Mouse (Mus musculus) liver, embryonic 12.5 days (tissue): ENCODE results near the gene Sik3. TPM values are rescaled to one million over a fixed set of nuclear protein-coding genes. Genes with fewer than 3 reads are reported as not detected.

Experiments used
- ATAC-seq: fragments of 200-750 bp; cut with Nextera tagmentation; 2 replicates; pipeline ENCODE4 v1.8.0; 2017; ENCODE audit warnings: moderate number of reproducible peaks, mild to moderate bottlenecking, moderate library complexity
- H3K27ac ChIP-seq: fragments of 300-500 bp; sonication (generic); 2 replicates; pipeline ENCODE4 v1.5.1; 2016; ENCODE audit warnings: mild to moderate bottlenecking
- H3K27me3 ChIP-seq: fragments of 300-500 bp; sonication (generic); replicated peaks from 2 replicates; pipeline ENCODE4 v1.6.1; 2016; ENCODE audit warnings: mild to moderate bottlenecking, moderate library complexity
- H3K36me3 ChIP-seq: fragments of 300-500 bp; sonication (generic); 2 replicates; pipeline ENCODE4 v1.6.1; 2016; ENCODE audit warnings: mild to moderate bottlenecking, moderate library complexity
- H3K4me1 ChIP-seq: fragments of 300-500 bp; sonication (generic); 2 replicates; pipeline ENCODE4 v1.6.1; 2016
- H3K4me2 ChIP-seq: fragments of 300-500 bp; sonication (generic); 2 replicates; pipeline ENCODE4 v1.6.1; 2016; ENCODE audit warnings: mild to moderate bottlenecking, moderate library complexity
- H3K4me3 ChIP-seq: fragments of 300-500 bp; sonication (generic); 2 replicates; pipeline ENCODE4 v1.5.1; 2016; ENCODE audit warnings: mild to moderate bottlenecking, moderate library complexity
- H3K9ac ChIP-seq: fragments of 300-500 bp; sonication (generic); 2 replicates; pipeline ENCODE4 v1.6.1; 2016; ENCODE audit warnings: mild to moderate bottlenecking, moderate library complexity
- H3K9me3 ChIP-seq: fragments of 300-500 bp; sonication (generic); replicated peaks from 2 replicates; pipeline ENCODE4 v1.6.1; 2016; ENCODE audit warnings: mild to moderate bottlenecking, moderate library complexity
- WGBS: fragments of 180-500 bp; shearing (Covaris S2); methylation state at CpG from one replicate; pipeline ENCODE4 v1.1.7; 2016; ENCODE audit not compliant: insufficient replicate concordance; 5-methylcytosine and 5-hydroxymethylcytosine counted together
- polyA plus RNA-seq: library from polyadenylated mRNA; unstranded; fragments of >200 nt; fragmentation: Nextera tagmentation; extraction: Ambion mirVana; gene quantifications from 2 replicates; pipeline ENCODE4 v1.2.1, GENCODE M21; 2016

Sik3 gene
- polyA plus RNA-seq, 1 experiment from 2014 or later: 7.1 TPM

DNA sequence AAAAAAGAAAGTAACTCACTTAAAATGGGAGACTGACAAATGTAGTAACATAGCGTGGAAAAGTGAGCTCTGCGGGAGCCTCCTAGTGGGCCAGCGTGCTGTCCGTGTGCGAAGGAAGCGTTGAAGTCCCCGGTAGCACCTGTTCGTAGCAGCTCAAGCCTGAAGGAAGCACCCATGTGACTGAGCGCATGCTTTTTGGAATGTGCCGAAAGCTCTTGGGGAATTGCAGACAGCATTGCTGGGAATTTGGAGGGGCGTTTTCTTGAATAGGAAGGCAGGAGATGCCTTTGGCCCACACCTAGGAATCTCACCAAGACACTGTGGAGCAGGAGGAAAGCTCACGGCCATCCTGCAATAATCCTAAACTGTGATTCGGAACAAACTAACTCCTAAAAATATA, 26.2 kb downstream of the Sik3 start:
- Histone ChIP-seq H3K4me2 (no peak overlapping the region), H3K9me3 (no peaks in the 10 kb centered on the region), H3K4me3 (no peak overlapping the region), H3K9ac (no peak overlapping the region), H3K4me1 (peaks cover 1% of the 10 kb centered on the region; the same call in 1 of the 2 replicates), H3K36me3 (peaks cover 8% of the 10 kb centered on the region; the same call in 1 of the 2 replicates), H3K27ac (no peak overlapping the region), H3K27me3 (no peaks in the 10 kb centered on the region)
- WGBS: 92% methylated on average over 13 of the region's 13 CpGs
- ATAC-seq: no peak

DNA sequence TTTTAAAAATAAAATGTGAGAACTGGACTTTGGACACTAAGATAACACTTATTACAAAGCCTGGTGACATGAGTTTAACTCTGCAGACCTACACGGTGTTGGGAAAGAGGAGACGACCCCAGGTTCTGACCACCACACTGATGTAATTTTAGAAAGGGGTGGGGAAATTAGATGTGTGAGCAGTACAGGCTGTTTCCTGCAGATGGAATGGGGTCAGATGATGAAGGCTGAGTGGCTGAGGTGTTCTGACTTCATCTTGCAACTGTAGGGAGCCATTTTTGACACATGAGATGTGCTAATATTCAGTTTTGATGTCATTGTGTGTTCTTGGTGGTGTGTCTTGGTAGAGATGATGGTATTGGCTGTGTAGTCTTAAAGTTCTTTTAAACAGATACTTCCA, 28.6 kb downstream of the Sik3 start:
- no peaks in the 10 kb centered on the region for H3K4me1 ChIP-seq
- ATAC-seq: no peak
- H3K4me2 ChIP-seq: no peak overlapping the region
- H3K27me3 ChIP-seq: no peaks in the 10 kb centered on the region
- H3K9ac ChIP-seq: no peak overlapping the region
- 51% methylated on average over 2 of the region's 2 CpGs for WGBS
- H3K9me3 ChIP-seq: no peaks in the 10 kb centered on the region
- peaks cover 8% of the 10 kb centered on the region; the same call in 1 of the 2 replicates for H3K36me3 ChIP-seq
- H3K4me3 ChIP-seq: no peak overlapping the region
- H3K27ac ChIP-seq: no peak overlapping the region

DNA sequence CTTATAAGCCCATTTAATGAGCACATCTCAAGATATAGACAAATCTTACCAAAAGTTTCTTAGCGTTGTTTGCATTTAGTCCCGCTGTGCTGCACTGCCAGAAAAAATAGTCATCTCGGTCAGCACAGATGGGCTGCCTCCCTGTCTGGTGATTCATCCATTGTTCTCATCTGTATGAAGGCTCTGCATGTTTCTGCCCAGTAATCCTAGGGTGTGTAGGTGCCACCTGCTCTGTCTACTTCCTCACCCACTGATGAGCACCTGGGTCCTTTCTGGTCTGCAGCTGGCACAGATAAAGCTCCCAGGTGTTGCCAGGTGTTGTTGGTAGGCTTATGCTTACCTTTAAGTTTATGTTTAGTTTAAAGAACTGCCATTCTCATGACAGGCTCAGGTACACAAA, 29.8 kb downstream of the Sik3 start:
- H3K27ac ChIP-seq: no peak overlapping the region
- H3K9ac ChIP-seq: no peak overlapping the region
- H3K36me3 ChIP-seq: peaks cover 8% of the 10 kb centered on the region; the same call in 1 of the 2 replicates
- no peaks in the 10 kb centered on the region for H3K27me3 ChIP-seq
- ATAC-seq: no peak
- H3K4me2 ChIP-seq: no peak overlapping the region
- no peaks in the 10 kb centered on the region for H3K9me3 ChIP-seq
- H3K4me3 ChIP-seq: no peak overlapping the region
- H3K4me1 ChIP-seq: no peaks in the 10 kb centered on the region; the same call in 1 of the 2 replicates
- 87% methylated on average over 3 of the region's 3 CpGs for WGBS

GRCm38 (mm10) chr9:46043626-46044025, 31.0 kb downstream of the Sik3 start:
- no peak for ATAC-seq
- 79% methylated on average over 8 of the region's 8 CpGs for WGBS
- Histone ChIP-seq H3K27me3 (no peaks in the 10 kb centered on the region), H3K4me3 (no peak overlapping the region), H3K27ac (no peak overlapping the region), H3K36me3 (peaks cover 8% of the 10 kb centered on the region; the same call in 1 of the 2 replicates), H3K9ac (no peak overlapping the region), H3K9me3 (no peaks in the 10 kb centered on the region), H3K4me2 (no peak overlapping the region), H3K4me1 (peaks cover 5% of the 10 kb centered on the region; the same call in 1 of the 2 replicates)

- no peaks in the 10 kb centered on the region for H3K27me3 ChIP-seq
- no peak overlapping the region for H3K4me3 ChIP-seq
- no peak overlapping the region for H3K9ac ChIP-seq
- H3K4me1 ChIP-seq: peaks cover 34% of the 10 kb centered on the region
- H3K27ac ChIP-seq: no peak overlapping the region
- WGBS: 76% methylated on average over 11 of the region's 11 CpGs
- no peak overlapping the region for H3K4me2 ChIP-seq
- H3K9me3 ChIP-seq: no peaks in the 10 kb centered on the region
- H3K36me3 ChIP-seq: no peaks in the 10 kb centered on the region
- ATAC-seq: no peak
These were observed 34.3 kb downstream of the Sik3 start for GRCm38 (mm10) chr9:46046724-46047517.

- no peak overlapping the region for H3K9ac ChIP-seq
- no peak for ATAC-seq
- H3K27me3 ChIP-seq: no peaks in the 10 kb centered on the region
- H3K9me3 ChIP-seq: no peaks in the 10 kb centered on the region
- WGBS: 50% methylated on average over 7 of the region's 7 CpGs
- H3K27ac ChIP-seq: no peak overlapping the region
- H3K4me2 ChIP-seq: no peak overlapping the region
- H3K36me3 ChIP-seq: no peaks in the 10 kb centered on the region
- H3K4me1 ChIP-seq: peaks cover 40% of the 10 kb centered on the region
- no peak overlapping the region for H3K4me3 ChIP-seq
These were observed 36.9 kb downstream of the Sik3 start for GRCm38 (mm10) chr9:46049525-46049924.

DNA sequence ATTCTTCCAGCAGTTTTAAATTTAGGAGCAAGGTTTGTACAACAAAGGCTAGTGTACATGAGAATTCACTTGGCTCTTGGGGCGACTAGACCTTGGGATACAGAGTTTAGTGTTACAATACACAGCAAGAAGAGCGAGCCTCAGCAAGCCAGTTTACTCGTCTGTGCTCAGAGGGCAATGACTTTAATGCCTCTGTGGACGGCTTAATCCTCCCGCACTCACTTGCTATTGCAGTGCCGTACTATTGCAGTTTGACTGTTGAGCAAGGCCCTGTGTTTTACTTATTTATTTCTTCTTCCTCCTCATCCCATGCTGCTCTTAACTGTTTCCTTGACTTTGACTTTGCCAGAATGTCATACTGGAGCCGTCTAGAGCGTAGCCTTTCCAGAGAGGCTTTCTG, 37.6 kb downstream of the Sik3 start:
- Histone ChIP-seq H3K9me3 (no peaks in the 10 kb centered on the region), H3K27me3 (no peaks in the 10 kb centered on the region), H3K9ac (no peak overlapping the region), H3K4me2 (no peak overlapping the region), H3K4me3 (no peak overlapping the region), H3K36me3 (no peaks in the 10 kb centered on the region), H3K27ac (no peak overlapping the region), H3K4me1 (peaks cover 41% of the 10 kb centered on the region)
- ATAC-seq: no peak
- 76% methylated on average over 8 of the region's 8 CpGs for WGBS

GRCm38 (mm10) chr9:46053014-46053666, 40.5 kb downstream of the Sik3 start:
- Histone ChIP-seq H3K27me3 (no peaks in the 10 kb centered on the region), H3K9ac (no peak overlapping the region), H3K4me2 (no peak overlapping the region), H3K36me3 (no peaks in the 10 kb centered on the region), H3K9me3 (no peaks in the 10 kb centered on the region), H3K4me3 (no peak overlapping the region), H3K4me1 (peaks cover 41% of the 10 kb centered on the region), H3K27ac (no peak overlapping the region)
- 83% methylated on average over 9 of the region's 9 CpGs for WGBS
- no peak for ATAC-seq

GRCm38 (mm10) chr9:46058065-46058464, 45.4 kb downstream of the Sik3 start:
- no peak overlapping the region for H3K4me3 ChIP-seq
- H3K9me3 ChIP-seq: no peaks in the 10 kb centered on the region
- peaks cover 21% of the 10 kb centered on the region; the same call in 1 of the 2 replicates for H3K4me1 ChIP-seq
- no peaks in the 10 kb centered on the region for H3K27me3 ChIP-seq
- H3K27ac ChIP-seq: no peak overlapping the region
- H3K36me3 ChIP-seq: no peaks in the 10 kb centered on the region
- ATAC-seq: no peak
- WGBS: 55% methylated on average over 3 of the region's 3 CpGs
- H3K9ac ChIP-seq: no peak overlapping the region
- no peak overlapping the region for H3K4me2 ChIP-seq

GRCm38 (mm10) chr9:46060249-46060648, 47.6 kb downstream of the Sik3 start:
- Histone ChIP-seq H3K4me1 (peaks cover 17% of the 10 kb centered on the region), H3K27ac (no peak overlapping the region), H3K36me3 (no peaks in the 10 kb centered on the region), H3K9ac (no peak overlapping the region), H3K27me3 (no peaks in the 10 kb centered on the region), H3K4me2 (no peak overlapping the region), H3K4me3 (no peak overlapping the region), H3K9me3 (no peaks in the 10 kb centered on the region)
- ATAC-seq: no peak
- 82% methylated on average over 2 of the region's 2 CpGs for WGBS

- Histone ChIP-seq H3K4me2 (no peak overlapping the region), H3K4me3 (no peak overlapping the region), H3K27ac (no peak overlapping the region), H3K9me3 (no peaks in the 10 kb centered on the region), H3K27me3 (no peaks in the 10 kb centered on the region), H3K36me3 (no peaks in the 10 kb centered on the region), H3K9ac (no peak overlapping the region), H3K4me1 (peaks cover 30% of the 10 kb centered on the region)
- no peak for ATAC-seq
- WGBS: 67% methylated on average over 9 of the region's 9 CpGs
These were observed 49.2 kb downstream of the Sik3 start for GRCm38 (mm10) chr9:46061696-46062425.

DNA sequence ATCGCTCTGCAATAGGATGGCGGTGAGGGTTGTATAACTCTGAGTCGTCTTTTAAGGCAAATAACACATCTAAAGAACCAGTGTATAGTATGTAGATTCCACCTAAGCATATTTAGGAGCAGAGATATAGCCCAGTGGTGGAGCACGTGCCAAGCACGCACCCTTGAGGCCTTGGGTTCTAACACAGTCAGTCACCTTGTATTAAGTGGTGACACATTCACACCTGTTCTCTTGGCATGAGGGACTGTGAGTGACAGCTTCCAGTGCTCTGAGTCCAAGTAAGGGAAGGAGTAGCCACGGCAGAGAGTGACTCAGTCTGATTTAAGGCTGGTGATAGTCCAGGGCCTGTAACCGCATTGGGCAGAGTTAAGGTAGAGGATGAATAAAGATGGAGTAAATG, 51.7 kb downstream of the Sik3 start:
- WGBS: 83% methylated on average over 7 of the region's 7 CpGs
- Histone ChIP-seq H3K36me3 (no peaks in the 10 kb centered on the region), H3K27me3 (no peaks in the 10 kb centered on the region), H3K27ac (no peak overlapping the region), H3K9ac (no peak overlapping the region), H3K4me3 (no peak overlapping the region), H3K4me1 (peaks cover 54% of the 10 kb centered on the region), H3K4me2 (no peak overlapping the region), H3K9me3 (no peaks in the 10 kb centered on the region)
- ATAC-seq: no peak
